Mouse (Mus musculus) embryonic facial prominence, embryonic 15.5 days (tissue): ENCODE results near the gene Wdr95. TPM values are rescaled to one million over a fixed set of nuclear protein-coding genes. Genes with fewer than 3 reads are reported as not detected.

Experiments used
- ATAC-seq: fragments of 200-750 bp; cut with Nextera tagmentation; 2 replicates; pipeline ENCODE4 v1.8.0; 2017; ENCODE audit warnings: low read depth, moderate TSS enrichment; ENCODE audit not compliant: insufficient number of reproducible peaks, low FRiP score, low TSS enrichment
- H3K27ac ChIP-seq: fragments of 300-500 bp; sonication (generic); replicated peaks from 2 replicates; pipeline ENCODE4 v1.5.1; 2015; ENCODE audit warnings: mild to moderate bottlenecking, inconsistent platforms
- H3K27me3 ChIP-seq: fragments of 300-500 bp; sonication (generic); 2 replicates; pipeline ENCODE4 v1.6.1; 2015; ENCODE audit warnings: inconsistent platforms
- H3K36me3 ChIP-seq: fragments of 300-500 bp; sonication (generic); 2 replicates; pipeline ENCODE4 v1.6.1; 2015; ENCODE audit warnings: mild to moderate bottlenecking, inconsistent platforms
- H3K4me1 ChIP-seq: fragments of 300-500 bp; sonication (generic); 2 replicates; pipeline ENCODE4 v1.6.1; 2015; ENCODE audit warnings: inconsistent platforms
- H3K4me2 ChIP-seq: fragments of 300-500 bp; sonication (generic); replicated peaks from 2 replicates; pipeline ENCODE4 v1.6.1; 2015; ENCODE audit warnings: mild to moderate bottlenecking, inconsistent platforms
- H3K4me3 ChIP-seq: fragments of 300-500 bp; sonication (generic); replicated peaks from 2 replicates; pipeline ENCODE4 v1.5.1; 2015; ENCODE audit warnings: mild to moderate bottlenecking, inconsistent platforms
- H3K9ac ChIP-seq: fragments of 300-500 bp; sonication (generic); 2 replicates; pipeline ENCODE4 v1.6.1; 2015; ENCODE audit warnings: inconsistent platforms
- H3K9me3 ChIP-seq: fragments of 300-500 bp; sonication (generic); replicated peaks from 2 replicates; pipeline ENCODE4 v1.6.1; 2016; ENCODE audit warnings: inconsistent platforms
- WGBS: fragments of 180-500 bp; shearing (Covaris S2); methylation state at CpG from one replicate; pipeline ENCODE4 v1.1.7; 2015; 5-methylcytosine and 5-hydroxymethylcytosine counted together
- polyA plus RNA-seq: library from polyadenylated mRNA; unstranded; fragments of >200 nt; fragmentation: Nextera tagmentation; extraction: Ambion mirVana; gene quantifications from 2 replicates; pipeline ENCODE4 v1.2.1, GENCODE M21; 2015

Gene Wdr95
- polyA plus RNA-seq, 1 experiment from 2014 or later: 1.5 TPM

DNA sequence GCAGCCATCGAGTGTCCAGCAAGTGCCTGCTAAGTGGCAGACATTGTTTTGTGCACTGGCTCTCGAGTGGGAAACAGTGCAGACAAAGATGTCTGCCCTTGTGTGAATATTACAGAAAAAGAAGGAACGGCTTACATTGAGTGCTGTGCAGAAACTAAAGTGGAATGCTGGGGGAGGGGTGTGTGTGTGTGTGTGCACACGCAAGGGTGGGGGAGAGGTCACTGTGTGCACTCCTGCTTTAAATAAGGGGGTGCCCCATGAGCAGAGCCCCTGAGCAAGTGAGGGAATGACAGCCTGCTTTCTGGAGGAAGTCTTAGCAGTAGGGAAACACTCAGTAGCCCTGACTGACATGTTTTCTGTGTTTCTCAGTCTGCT lies 121.7 kb downstream of the Wdr95 start:
- Histone ChIP-seq H3K36me3 (no peaks in the 10 kb centered on the region), H3K9ac (no peak overlapping the region), H3K27ac (no peak overlapping the region), H3K4me2 (no peak overlapping the region), H3K4me3 (no peak overlapping the region), H3K9me3 (no peaks in the 10 kb centered on the region), H3K4me1 (no peaks in the 10 kb centered on the region), H3K27me3 (no peaks in the 10 kb centered on the region)
- WGBS: 62% methylated on average over 4 of the region's 4 CpGs
- no peak for ATAC-seq

DNA sequence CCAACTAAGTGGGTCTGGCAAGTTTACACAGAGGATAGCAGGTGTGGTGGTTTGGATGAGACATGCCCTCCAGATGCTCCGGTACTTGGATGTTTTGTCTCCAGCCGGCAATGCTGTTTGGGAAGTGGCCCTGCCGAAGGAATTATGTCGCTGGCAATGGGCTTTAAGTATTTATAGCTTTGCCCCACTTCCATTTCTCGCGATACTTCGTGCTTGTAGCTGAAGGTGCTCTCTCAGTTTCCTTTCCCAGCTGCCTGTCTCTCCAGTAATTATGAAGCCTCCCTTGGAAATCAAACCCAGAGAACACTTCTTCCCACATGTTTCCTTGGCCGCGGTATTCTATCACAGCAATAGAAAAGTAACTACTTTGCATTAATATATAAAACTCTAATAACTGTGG lies 127.2 kb downstream of the Wdr95 start:
- no peaks in the 10 kb centered on the region for H3K36me3 ChIP-seq
- no peaks in the 10 kb centered on the region for H3K9me3 ChIP-seq
- no peak for ATAC-seq
- H3K4me2 ChIP-seq: no peak overlapping the region
- no peaks in the 10 kb centered on the region for H3K27me3 ChIP-seq
- H3K4me1 ChIP-seq: no peaks in the 10 kb centered on the region
- 75% methylated on average over 9 of the region's 9 CpGs for WGBS
- H3K9ac ChIP-seq: no peak overlapping the region
- H3K27ac ChIP-seq: no peak overlapping the region
- H3K4me3 ChIP-seq: no peak overlapping the region

DNA sequence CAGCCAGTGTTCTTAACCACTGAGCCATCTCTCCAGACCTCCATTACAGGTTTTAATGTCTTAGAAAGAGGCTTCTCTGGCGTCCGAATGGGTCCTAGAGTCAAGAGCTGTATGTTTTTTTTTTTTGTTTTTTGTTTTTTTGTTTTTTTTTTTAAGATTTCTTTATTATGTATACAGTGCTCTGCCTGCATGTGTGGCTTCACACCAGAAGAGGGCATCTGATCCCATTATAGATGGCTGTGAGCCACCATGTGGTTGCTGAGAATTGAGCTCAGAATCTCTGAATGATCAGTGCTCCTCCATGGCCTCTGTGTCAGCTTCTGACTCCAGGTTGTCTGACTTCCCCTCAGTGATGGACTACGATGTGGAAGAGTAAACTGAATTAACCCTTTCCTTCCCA lies 129.5 kb downstream of the Wdr95 start:
- no peaks in the 10 kb centered on the region for H3K9me3 ChIP-seq
- no peak for ATAC-seq
- H3K27ac ChIP-seq: no peak overlapping the region
- H3K9ac ChIP-seq: no peak overlapping the region
- H3K4me1 ChIP-seq: no peaks in the 10 kb centered on the region
- H3K4me3 ChIP-seq: no peak overlapping the region
- 63% methylated on average over 3 of the region's 3 CpGs for WGBS
- no peaks in the 10 kb centered on the region for H3K36me3 ChIP-seq
- H3K27me3 ChIP-seq: no peaks in the 10 kb centered on the region
- no peak overlapping the region for H3K4me2 ChIP-seq

DNA sequence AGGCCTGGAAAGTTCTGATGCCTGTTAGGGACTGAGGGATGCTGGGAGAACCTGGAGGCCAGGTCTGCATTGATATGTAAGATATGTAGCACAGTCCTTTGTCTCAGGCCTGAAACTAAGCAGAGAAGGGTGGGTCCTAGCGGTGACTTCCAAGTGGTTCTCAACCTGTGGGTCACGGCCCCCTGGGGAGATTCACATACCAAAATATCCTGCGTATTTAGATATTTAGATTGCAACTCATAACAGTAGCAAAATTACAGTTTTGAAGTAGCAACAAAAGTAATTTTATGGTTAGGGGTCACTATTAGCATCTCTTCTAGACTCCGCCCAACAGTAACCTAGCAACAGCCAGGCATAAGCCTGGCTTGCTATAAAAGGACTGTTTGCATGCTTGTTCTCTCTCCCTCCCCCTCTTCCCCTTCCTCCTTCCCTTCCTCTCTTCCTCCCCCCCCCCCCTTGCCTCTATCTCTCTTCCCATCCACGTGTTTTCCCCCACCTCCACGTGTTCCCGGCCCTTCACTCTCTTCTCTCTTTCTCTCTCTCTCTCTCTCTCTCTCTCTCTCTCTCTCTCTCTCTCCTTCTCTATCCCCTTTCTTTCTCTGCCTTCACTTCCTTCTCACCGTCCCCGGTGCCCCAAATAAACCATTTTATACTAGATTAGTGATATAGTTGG lies 130.4 kb downstream of the Wdr95 start:
- Histone ChIP-seq H3K27me3 (no peaks in the 10 kb centered on the region), H3K36me3 (no peaks in the 10 kb centered on the region), H3K27ac (no peak overlapping the region), H3K4me2 (no peak overlapping the region), H3K4me1 (no peaks in the 10 kb centered on the region), H3K9ac (no peak overlapping the region), H3K9me3 (no peaks in the 10 kb centered on the region), H3K4me3 (no peak overlapping the region)
- 72% methylated on average over 9 of the region's 9 CpGs for WGBS
- no peak for ATAC-seq

DNA sequence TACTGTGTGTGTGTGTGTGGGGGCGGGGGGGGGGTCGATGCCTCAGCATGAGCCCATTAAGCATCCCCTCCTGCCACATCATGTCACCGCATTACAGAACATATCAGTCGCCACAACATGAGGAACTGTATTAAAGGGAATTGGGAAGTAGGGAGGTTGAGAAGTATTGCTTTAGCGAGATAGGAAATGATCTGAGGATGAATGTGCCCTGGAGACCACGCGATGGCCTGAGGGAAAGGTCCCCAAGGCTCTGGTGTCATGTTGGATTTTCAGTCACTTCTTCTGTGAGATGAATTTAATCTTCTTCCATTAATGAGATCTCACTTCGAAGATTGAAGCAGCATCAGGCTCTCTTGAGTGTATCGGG lies 130.9 kb downstream of the Wdr95 start:
- 66% methylated on average over 9 of the region's 9 CpGs for WGBS
- Histone ChIP-seq H3K4me2 (no peak overlapping the region), H3K4me1 (no peaks in the 10 kb centered on the region), H3K4me3 (no peak overlapping the region), H3K9ac (no peak overlapping the region), H3K27ac (no peak overlapping the region), H3K9me3 (no peaks in the 10 kb centered on the region), H3K27me3 (no peaks in the 10 kb centered on the region), H3K36me3 (no peaks in the 10 kb centered on the region)
- ATAC-seq: no peak

DNA sequence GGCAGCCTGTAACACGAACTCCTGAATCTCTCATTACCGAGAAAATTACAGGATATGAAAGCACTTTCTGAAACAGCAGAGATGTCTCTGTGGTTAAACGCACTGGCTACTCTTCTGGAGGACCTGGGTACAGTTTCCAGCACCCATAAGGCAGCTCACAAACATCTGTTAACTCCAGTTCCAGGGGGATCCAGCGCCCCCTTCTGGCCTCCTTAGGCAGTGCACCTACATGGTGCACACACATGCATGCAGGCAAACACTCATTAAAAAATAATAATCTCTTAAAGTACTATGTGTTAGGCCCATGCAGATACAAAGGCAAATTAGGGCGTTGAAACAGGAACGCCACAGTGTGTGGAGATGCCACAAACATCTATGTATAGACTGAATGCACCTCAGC lies 132.9 kb downstream of the Wdr95 start:
- no peak for ATAC-seq
- H3K27ac ChIP-seq: no peak overlapping the region
- H3K9ac ChIP-seq: no peak overlapping the region
- H3K27me3 ChIP-seq: no peaks in the 10 kb centered on the region
- H3K4me2 ChIP-seq: no peak overlapping the region
- H3K9me3 ChIP-seq: no peaks in the 10 kb centered on the region
- H3K4me3 ChIP-seq: no peak overlapping the region
- H3K36me3 ChIP-seq: no peaks in the 10 kb centered on the region
- 79% methylated on average over 6 of the region's 6 CpGs for whole genome bisulfite sequencing
- H3K4me1 ChIP-seq: no peaks in the 10 kb centered on the region

Other genes with a start within 250 kb of the Wdr95 start
- 1.8 and 2.2 TPM in 2 replicates for gene Medag, start 116.9 kb upstream of the Wdr95 start, polyA plus RNA-seq
- 1.4 and 1.7 TPM in 2 replicates for gene Tex26, start 89.0 kb upstream of the Wdr95 start, polyA plus RNA-seq
- gene Hsph1, start 107.7 kb downstream of the Wdr95 start, polyA plus RNA-seq: 55.5 and 59.0 TPM in 2 replicates
- 9.7 and 11.0 TPM in 2 replicates for gene B3glct, start 149.6 kb downstream of the Wdr95 start, polyA plus RNA-seq